Mouse (Mus musculus): ENCODE results near the gene Rnf26. TPM values are rescaled to one million over a fixed set of nuclear protein-coding genes. Genes with fewer than 3 reads are reported as not detected.
"Not testable (repeated sequence)": the region's sequence is repeated elsewhere in the genome, so short reads cannot be mapped to it uniquely, and the experiment has no call there.

Rnf26 gene
- polyA plus RNA-seq, 1 experiment = 23.4 TPM

DNA sequence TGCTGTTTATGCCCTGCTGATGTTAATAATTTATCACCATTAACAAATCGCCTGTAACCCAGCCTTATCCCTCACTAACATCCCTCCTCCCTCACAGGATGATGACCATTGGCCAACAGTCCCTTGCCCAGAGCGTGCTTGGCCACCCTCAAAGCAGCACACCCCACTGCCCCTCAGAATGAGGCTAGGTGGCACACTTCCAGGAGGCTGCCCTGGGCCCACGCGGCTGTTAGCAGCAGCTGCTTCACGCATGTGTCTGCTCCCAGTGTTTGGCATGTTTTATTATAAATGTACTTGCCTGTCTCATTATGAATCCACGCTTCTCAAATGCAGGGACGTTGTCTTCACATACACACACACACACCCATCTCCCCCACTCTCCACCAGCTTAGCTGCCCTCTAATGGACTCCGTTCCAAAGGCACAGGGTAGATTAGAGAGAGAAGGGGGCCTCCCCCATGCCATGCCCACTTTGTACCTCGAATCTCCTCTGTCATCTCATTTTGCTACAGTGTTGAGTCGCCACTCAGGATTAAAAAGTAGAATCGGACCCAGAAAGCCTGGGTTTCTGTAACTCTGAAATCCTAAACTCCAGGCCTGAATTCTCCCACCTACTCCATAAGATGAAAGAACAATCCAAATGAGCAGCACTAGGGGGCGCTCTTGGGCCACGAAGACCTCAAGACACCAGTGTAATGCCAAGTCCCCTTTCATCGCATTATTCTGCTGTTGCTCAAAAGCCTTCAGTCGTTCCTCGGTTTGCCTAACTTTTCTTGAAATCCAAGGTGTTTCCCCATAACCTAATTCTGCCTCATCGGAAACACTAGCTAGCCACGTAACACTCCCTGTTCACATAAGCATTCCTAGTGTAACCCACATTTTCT lies 12.5 kb upstream of the Rnf26 start:
- peak; percentile 66 for DNase-seq (ENCODE audit: low read depth)

DNA sequence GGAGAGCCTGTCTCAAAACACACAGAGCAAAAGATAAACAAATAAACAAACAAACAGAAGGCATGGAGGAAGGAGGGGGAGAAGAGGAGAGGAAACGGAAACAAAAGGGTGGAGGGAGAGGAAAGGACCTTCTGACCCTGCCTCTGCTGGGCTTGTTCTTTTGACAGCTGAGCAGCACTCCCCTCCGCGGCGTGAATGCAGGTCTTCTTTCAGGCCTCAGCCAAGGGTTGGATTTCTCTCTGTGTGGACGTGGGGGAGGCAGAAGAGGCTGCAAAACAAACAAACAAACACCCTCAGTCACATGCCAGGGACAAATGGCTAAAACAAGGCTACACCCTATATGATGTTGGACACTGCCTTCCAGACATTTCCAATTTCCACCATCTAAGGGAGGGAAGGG lies 11.7 kb upstream of the Rnf26 start:
- DNase-seq (ENCODE audit: low read depth) = no peak

DNA sequence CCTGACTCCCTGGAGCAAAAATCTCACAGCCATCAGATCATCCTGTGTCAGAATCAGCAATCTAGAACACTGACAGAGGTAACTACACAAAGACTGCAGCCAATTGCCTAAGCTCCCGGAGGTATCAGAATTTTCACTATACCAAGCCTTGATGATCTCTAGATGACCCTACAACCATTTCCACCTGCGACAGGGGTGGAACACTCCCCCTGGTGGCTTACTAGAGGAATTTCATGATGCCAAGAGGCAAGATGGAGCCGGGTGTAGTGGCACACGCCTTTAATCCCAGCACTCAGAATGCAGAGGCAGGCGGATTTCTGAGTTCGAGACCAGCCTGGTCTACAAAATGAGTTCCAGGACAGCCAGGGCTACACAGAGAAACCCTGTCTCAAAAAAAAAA lies 11.0 kb upstream of the Rnf26 start:
- DNase-seq (ENCODE audit: low read depth) = no peak

DNA sequence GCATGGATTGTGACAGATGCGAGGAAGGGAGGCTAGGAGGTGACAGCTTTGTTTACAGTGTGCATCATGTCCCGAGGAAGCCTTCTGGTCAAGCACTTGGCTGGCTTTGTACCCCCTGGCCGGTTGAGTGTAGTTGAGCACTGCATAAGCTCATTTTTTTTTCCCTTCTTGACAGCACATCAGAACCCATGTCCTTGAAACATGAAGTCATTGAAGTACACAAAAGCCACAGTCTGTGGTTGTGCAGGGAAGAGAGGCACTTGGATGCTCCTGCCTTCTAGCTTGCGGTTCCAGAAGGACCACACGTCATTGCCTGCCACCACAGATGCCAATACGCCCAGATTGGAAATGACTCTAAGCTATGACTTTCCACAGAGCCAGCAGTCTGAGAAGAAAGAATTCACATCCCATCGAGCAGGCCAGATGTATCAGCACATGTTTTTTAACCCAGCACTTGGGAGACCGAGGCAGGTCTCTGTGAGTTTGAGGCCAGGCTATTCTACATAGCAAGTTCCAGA lies 6.7 kb upstream of the Rnf26 start:
- DNase-seq (ENCODE audit: low read depth) = no peak

DNA sequence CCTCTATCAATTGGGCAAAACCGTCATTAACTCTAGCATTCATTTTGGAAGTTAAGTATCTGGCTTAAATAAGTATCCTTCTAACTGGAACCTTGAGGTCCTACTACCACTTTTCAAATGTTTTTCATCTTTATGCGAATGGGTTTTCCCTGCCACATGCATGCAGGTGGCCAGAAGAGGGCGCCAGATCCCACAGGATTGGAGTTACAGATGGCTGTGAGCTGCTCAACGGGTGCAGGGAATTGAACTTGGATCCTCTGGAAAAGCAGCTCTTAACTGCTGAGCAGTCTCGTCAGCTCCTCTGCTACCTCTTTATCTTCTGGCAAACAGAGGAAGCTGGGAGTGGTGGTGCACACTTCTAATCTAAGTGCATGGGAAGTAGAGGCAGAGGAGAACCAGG lies 5.7 kb upstream of the Rnf26 start:
- DNase-seq (ENCODE audit: low read depth) = no peak

DNA sequence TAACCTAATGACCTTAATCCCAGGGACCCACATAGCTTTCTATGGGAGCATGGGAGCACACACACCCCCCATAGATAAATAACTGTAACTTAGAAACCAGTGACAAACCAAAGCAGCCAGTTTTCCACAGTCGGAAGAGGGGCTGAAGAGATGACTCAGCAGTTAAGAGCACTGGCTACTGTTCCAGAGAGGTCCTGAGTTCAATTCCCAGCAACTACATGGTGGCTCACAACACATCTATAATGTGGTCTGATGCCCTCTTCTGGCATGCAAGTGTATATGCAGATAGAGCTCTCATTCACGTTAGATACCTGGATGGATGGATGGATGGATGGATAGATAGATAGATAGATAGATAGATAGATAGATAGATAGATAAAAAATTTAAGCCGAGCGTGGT lies 2.9 kb upstream of the Rnf26 start:
- DNase-seq (ENCODE audit: low read depth) = no peak

DNA sequence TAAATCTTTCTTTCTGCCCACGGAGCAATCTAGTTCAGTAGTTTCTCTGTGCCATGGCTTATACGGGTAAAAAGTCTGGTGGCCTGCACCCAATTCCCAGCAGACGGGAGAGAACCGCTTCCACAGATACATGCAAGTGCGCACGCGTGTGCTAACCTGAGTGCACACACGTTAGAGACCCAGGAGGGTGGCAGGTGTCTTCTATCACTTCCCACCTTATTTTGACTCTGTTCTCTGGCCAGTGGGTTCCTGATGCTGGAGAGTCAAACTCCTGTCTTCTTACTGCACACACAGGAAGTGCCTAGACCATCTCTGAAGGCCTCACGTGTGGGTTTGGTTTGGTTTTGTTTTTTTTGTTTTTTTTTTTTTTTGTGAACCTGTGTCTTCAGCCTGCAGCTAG lies 2.3 kb upstream of the Rnf26 start:
- DNase-seq (ENCODE audit: low read depth) = no peak

DNA sequence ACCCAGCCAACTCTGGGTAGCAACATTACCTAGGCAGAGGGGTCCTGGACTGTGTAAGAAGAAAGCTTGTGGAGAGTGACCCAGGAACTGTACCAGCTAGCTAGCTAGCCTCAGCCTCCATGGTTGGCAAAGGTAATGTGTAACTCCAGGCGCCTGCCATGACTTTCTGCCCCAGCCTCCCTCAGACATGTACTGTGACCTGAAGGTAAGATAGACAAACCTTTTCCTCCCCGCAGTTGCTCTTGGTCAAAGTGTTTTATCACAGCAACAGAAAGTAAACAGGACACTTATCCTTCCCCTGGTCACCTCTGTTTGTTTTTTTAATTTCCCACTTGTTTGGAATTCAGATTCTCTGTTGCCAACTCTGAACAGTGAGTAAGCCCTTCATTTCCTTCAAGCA lies 1.1 kb upstream of the Rnf26 start:
- no peak for DNase-seq (ENCODE audit: low read depth)

DNA sequence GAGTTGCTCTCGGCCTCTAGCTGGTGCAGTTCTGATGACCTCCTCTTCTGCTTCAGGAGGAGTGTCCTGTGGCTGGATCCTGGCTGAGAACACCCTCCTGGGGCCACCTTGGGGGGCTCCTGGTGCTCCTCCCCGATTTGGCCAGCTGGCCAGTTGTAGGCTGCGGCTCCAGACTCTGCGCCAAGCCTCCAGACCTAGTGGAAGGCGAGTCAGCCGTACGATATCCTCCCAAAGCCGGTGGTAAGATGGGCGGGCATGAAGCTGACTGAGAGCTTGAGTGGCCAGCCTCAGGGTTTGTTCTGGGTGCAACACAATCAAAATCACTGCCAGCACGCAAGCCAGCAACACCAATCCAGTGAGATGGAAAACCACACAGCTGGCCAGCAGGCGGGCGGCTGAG lies 1.4 kb downstream of the Rnf26 start:
- not testable (repeated sequence) for DNase-seq (ENCODE audit: low read depth)

DNA sequence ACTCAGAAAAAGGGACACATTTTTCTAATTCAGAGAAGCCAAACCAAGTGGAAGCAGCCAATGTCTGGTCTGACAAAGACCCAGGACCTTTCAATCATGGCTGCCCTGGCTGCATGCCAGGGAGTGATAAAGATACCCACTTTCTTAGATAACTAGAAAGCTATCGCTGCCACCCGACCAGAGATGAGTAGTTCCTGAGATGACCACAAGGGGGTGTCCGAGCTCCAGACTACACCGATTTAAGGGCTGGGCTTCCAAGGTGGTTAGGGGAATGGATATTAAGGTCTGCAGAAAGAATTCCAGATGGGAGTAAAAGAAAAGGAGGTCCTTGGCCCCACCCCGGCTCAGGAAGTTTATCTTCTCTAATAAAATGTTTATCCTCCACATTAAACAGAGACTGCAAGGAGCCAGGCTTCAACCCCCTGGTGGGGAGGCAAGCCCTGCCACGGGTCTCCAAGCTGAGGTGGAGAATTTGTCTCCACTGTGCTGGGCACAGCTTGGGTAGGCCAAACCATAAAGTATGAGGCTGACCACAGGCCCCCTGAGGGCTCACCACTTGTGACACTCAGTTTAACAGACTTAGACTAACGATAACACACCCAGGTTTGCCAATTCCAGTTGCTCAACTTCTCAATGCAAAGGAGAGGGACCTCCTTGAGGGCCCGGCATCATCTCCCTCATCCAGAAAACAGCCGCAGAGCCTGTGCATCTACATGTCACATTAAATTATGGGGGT lies 3.8 kb downstream of the Rnf26 start:
- no peak for DNase-seq (ENCODE audit: low read depth)

DNA sequence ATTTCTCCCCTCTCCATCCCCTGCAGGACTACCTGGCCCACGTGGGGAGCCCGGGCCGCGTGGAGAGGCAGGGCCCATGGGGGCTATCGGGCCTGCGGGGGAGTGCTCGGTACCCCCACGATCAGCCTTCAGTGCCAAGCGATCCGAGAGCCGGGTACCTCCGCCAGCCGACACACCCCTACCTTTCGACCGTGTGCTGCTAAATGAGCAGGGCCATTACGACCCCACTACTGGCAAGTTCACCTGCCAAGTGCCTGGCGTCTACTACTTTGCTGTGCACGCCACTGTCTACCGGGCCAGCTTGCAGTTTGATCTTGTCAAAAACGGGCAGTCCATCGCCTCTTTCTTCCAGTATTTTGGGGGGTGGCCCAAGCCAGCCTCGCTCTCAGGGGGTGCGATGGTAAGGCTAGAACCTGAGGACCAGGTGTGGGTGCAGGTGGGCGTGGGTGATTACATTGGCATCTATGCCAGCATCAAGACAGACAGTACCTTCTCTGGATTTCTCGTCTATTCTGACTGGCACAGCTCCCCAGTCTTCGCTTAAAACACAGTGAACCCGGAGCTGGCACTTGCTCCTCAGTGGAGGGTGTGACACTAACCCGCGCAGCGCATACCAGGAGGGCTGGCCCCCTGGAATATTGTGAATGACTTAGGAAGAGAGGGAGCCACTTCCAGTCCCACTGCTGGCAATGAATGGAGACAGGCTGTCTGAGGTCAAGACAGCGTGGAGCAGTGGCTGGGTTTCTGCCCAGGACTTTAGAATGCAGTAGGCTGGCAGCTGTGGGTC lies 4.9 kb downstream of the Rnf26 start:
- DNase-seq (ENCODE audit: low read depth) = no peak

DNA sequence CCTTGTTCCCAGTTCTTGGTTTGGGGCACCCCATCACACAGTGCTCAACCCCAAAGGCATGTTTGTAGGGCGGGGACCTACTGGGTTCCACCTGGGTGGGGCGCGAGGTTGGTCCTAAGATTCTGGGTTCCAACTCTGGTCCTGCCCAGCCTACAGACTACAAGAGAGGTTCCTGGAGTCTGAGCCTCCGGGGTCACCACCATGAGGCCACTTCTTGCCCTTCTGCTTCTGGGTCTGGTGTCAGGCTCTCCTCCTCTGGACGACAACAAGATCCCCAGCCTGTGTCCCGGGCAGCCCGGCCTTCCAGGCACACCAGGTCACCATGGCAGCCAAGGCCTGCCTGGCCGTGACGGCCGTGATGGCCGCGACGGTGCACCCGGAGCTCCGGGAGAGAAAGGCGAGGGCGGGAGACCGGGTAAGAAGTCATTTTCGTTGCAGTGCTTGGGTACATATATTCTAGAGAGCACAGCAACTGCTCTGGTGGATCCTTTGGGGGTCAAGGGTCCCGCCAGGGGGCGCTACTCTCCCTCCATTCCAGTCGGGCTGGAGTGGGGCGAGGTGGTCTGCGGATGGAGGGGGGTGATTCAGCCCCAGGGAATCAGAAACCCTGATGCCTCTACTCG lies 5.6 kb downstream of the Rnf26 start:
- no peak for DNase-seq (ENCODE audit: low read depth)

DNA sequence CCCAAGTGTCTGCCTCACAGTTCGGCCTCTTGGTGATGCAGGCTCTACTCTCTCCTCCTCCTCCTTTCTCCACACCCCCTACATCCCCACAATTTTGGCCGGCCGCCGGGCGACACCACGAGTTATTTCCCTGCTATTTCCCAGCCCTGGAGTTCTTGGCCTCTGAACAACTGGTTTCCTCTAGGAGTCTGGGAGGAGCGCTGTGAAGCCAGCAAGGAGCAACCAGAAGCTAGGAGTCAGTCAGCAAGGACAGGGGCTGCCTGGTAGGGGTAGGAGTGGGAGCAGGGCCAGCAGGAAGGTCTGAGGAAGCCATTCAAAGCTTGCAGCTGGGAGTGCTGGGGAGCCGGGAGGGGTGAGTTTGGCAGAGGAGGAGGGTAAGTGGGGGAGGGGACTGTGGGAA lies 6.2 kb downstream of the Rnf26 start, which contains the start of gene C1qtnf5:
Gene C1qtnf5, plus strand, starts transcription at position 136 of the 400 bp plus-strand sequence.
- no peak for DNase-seq (ENCODE audit: low read depth)

DNA sequence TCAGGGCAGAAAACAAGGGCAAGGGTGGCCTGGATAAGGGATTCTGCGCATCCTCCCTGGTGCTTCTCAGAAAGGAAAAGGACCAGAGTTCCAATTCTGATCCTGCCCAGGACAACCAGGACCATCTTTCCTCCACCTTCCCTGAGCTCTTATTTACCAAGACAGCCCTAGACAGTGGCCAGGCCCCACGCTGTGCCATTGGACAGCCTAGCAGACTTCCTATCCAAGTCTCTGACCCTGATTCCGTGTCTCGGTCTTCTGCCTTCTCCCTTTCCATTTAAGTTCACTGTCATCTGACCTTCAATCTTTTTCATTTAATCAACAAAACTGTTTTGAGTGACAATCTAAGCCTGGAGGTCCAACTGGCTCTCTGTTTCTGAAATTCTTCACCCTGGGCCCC lies 6.7 kb downstream of the Rnf26 start:
- DNase-seq (ENCODE audit: low read depth) = no peak

DNA sequence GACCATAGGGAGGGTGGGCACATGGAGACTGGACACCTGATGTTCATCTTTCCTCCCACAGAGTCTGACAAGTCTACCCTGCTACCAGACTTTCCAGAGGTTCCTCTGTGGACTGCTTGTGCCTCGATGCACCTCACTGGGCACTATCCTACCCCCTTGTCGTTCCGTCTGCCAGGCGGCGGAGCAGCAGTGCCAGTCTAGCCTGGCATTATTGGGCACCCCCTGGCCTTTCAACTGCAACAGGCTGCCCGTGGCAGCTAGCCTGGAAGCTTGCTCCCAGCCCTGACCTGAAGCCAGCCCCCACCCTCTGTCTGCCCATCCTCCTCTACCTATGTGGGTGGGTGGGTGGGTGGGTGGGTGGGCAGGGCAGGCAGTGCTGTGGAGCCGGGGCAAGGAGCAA lies 7.1 kb downstream of the Rnf26 start:
- DNase-seq (ENCODE audit: low read depth) = no peak

DNA sequence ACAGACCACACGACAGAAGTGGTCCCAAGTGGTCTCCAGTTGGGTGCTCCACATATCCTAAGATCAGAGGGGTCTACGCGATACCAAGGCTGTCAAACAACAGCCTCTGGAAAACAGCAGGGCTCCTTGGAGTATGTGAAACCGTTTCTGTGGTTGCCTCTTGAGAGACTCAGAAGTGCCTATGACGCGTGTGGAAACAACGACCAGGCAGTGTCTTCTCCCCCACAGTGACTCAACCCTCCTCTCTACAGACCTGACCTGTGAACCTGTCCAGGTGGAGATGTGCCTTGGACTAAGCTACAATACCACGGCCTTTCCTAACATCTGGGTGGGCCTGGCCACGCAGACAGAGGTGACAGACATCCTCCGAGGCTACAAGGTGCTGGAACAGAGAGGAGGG lies 7.5 kb downstream of the Rnf26 start:
- DNase-seq (ENCODE audit: low read depth) = no peak

DNA sequence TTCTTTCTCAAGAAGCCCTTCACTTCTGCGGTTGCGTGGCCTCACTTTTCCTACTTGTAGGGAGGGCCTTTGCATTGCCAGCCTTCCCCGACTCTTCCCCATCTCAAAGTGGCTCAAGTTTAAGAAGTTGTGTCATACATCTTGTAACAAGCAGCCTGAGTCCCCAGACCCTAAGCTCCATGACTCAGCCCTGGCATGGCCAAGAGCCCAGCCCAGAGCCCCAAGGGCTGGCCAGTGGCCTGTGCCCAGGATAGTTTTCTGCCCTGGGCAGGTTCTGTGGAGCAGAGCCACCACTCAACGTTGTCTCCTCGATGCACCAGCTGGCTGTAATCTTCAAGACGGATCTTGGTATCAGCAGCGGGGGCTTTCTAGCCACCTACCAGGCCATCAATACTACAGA lies 8.4 kb downstream of the Rnf26 start:
- no peak for DNase-seq (ENCODE audit: low read depth)

DNA sequence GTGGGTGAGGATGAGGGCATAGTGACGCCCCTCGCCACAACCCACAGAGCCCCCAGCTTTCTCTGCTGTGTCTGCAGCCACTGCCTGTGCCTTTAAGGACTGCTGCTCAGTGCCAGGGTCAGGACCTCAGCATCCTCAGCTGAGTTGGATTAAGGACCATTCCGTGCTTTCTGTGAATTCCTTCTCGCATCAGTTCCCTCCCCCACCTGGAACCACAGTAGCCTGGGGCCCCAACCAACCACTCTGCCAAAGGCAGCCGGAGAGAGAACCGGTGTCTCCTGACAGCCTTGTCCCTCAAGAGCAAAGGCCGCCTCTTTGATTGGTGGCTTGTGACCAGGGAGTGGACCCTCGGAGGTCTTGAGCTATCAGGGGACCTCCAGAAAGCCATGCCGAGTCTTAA lies 11.8 kb downstream of the Rnf26 start, which contains the start of gene Mfrp:
Gene Mfrp, plus strand, starts transcription at position 240 of the 400 bp plus-strand sequence.
- DNase-seq (ENCODE audit: low read depth) = no peak

DNA sequence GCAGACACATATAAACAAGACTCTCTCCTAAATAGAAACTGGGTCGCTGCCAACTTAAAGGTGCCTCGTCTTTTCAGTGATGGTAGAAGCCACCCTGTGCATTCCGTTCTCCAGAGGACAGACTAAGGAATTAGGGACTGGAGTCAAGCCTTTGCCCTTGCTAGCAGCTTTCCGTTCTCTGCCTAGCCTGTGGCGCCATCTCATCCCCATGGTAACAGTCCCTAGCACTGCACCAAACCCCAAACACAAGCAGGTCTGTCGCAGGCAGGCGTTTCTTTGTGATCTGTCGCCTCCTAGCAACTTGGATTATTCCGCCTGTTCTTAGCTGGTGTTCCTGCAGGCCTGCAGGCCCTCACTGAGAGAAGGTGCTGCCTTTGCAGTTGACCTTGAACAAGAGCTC lies 16.8 kb downstream of the Rnf26 start:
- no peak for DNase-seq (ENCODE audit: low read depth)

DNA sequence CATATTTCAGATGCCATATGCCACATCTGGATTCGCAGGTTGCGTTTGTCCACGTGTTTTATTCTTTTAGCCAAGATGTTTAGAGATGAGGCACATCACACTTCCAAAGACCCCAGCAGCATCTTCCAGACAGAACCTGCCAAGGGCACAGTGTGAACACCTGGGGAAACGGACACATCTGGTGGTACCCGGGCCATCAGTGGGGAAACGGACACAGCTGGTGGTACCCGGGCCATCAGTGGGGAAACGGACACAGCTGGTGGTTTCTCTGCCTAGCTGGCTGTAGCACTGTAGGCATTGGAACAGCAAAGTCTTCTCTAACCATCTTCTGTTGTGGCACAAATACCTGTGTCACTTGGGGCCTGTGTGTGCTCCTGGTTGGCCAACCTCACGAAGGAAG lies 17.5 kb downstream of the Rnf26 start:
- no peak for DNase-seq (ENCODE audit: low read depth)

DNA sequence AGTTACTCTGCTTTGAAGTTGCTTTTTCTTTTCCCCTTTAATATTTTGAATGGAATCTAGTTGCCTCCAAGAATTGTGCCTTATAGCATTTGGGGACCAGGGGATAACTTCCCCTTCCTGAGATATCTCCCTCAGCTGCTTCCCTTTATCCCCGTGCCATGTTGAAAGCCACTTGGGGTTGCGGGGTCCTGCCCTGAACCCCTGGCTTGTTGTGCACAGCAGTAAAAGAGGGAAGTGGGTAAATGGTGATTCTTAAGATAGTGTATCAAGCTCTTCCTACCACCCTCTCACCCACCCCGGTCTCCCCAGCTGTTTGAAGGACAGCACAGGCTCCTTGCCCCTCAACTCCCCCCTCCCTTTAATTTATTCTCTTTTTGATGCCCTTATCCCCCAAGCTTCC lies 18.6 kb downstream of the Rnf26 start:
- no peak for DNase-seq (ENCODE audit: low read depth)

Data from gonadal fat pad, adult 2 months (tissue).